Mouse (Mus musculus) left cerebral cortex, adult 9 months (tissue): ENCODE measurements around the gene Gm29666.

Experiments
- DNase-seq, 2 experiments: peaks; one replicate each; pipeline ENCODE4 v3.0.0; 2022; ENCODE audit warnings: low spot score in 2 of 2

The Gm29666 gene

GRCm38 (mm10) chr15:84919938-84920337 is at the start of gene Gm29666:
Gene Gm29666 (minus strand): TSS chr15:84920038.
- DNase-seq: no peak

GRCm38 (mm10) chr15:84968534-84968933 is 48.7 kb upstream of the Gm29666 start:
- DNase-seq: no peak

GRCm38 (mm10) chr15:84965575-84966360 is 45.9 kb upstream of the Gm29666 start:
- no peak for DNase-seq

- no peak for DNase-seq
These were observed 44.9 kb upstream of the Gm29666 start for GRCm38 (mm10) chr15:84964771-84965170.

- no peak for DNase-seq
These were observed 42.7 kb upstream of the Gm29666 start for GRCm38 (mm10) chr15:84962518-84962917.

- DNase-seq: peak in 1 of 2 experiments; percentile 83
These were observed 40.9 kb upstream of the Gm29666 start for GRCm38 (mm10) chr15:84960692-84961091.

GRCm38 (mm10) chr15:84959891-84960290 is 40.1 kb upstream of the Gm29666 start:
- DNase-seq: no peak

GRCm38 (mm10) chr15:84958331-84958730 is 38.5 kb upstream of the Gm29666 start:
- no peak for DNase-seq

- peak in 1 of 2 experiments; percentile 76 for DNase-seq
These were observed 38.0 kb upstream of the Gm29666 start for GRCm38 (mm10) chr15:84957851-84958250.

GRCm38 (mm10) chr15:84953259-84953658 is 33.4 kb upstream of the Gm29666 start:
- no peak for DNase-seq

- peak; percentile 68 to 75 for DNase-seq
These were observed 30.2 kb upstream of the Gm29666 start for GRCm38 (mm10) chr15:84950053-84950452.

- no peak for DNase-seq
These were observed 29.2 kb upstream of the Gm29666 start for GRCm38 (mm10) chr15:84948990-84949389.

GRCm38 (mm10) chr15:84944319-84944718 is 24.5 kb upstream of the Gm29666 start:
- DNase-seq: no peak

GRCm38 (mm10) chr15:84942647-84943285 is 22.9 kb upstream of the Gm29666 start:
- peak in 1 of 2 experiments; percentile 58 for DNase-seq

- DNase-seq: no peak
These were observed 20.3 kb upstream of the Gm29666 start for GRCm38 (mm10) chr15:84940102-84940501.

GRCm38 (mm10) chr15:84934901-84935300 is 15.1 kb upstream of the Gm29666 start:
- peak in 1 of 2 experiments; percentile 68 for DNase-seq

GRCm38 (mm10) chr15:84932351-84932750 is 12.5 kb upstream of the Gm29666 start:
- DNase-seq: no peak

GRCm38 (mm10) chr15:84925495-84926018 is 5.7 kb upstream of the Gm29666 start:
- no peak for DNase-seq

GRCm38 (mm10) chr15:84924781-84925315 is 5.0 kb upstream of the Gm29666 start:
- no peak for DNase-seq

GRCm38 (mm10) chr15:84923508-84924181 is 3.8 kb upstream of the Gm29666 start:
- no peak for DNase-seq

GRCm38 (mm10) chr15:84922884-84923507 is 3.2 kb upstream of the Gm29666 start, which contains the start of gene Nup50:
Gene Nup50 (plus strand): TSS chr15:84923411.
- peak; percentile 97 to 100 for DNase-seq
